Mouse (Mus musculus) granulocyte monocyte progenitor cell, adult 5-6 weeks (primary cell): ENCODE measurements at regions not wholly inside any gene's neighbourhood (a gene's known extent, or its start where the extent isn't known, plus 50 kb on each side); places are given as distances from the start of the nearest gene placed in this dataset.

Source experiments
- ATAC-seq: replicated peaks from 2 replicates; pipeline ENCODE4 v1.8.0; 2016; ENCODE audit warnings: mild to moderate bottlenecking, moderate TSS enrichment, inconsistent platforms; ENCODE audit not compliant: poor library complexity, severe bottlenecking

DNA sequence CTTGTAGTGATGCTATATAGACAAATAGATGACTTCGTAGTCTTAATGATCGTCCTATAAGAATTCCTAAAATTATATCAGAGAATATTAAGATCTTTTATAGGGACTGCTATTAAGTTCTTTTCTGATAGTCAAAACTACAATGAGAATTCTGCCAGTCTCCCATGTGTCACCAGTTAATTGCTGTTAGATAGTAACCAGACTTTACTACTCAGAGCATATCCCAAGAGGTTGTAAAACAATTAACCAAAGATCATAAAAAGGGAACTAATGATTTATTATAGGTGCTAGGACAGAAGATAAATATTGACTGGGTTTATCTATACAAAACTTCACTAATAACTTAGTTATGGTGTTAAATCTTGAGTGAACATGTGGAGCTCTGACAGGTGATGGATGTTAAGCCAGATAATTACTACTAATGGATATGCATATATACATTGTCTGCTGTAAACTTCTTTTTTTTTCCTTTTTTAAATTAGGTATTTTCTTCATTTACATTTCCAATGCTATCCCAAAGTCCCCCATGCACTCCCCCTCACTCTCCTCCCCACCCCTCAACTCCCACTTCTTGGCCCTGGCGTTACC lies 615.5 kb downstream of the Prdm13 start:
- ATAC-seq = no peak
